Mouse (Mus musculus): ENCODE results near the gene Pspc1.
"Not testable (repeated sequence)": the region's sequence is repeated elsewhere in the genome, so short reads cannot be mapped to it uniquely, and the experiment has no call there.

The Pspc1 gene

GRCm38 (mm10) chr14:56778200-56778932 lies at the start of gene Pspc1:
TSS of gene Pspc1 (minus strand) at chr14:56778316.
- peak; percentile 94 for DNase-seq (ENCODE audit: low spot score)

GRCm38 (mm10) chr14:56824562-56824961 lies 46.4 kb upstream of the Pspc1 start:
- no peak for DNase-seq (ENCODE audit: low spot score)

GRCm38 (mm10) chr14:56817616-56818015 lies 39.5 kb upstream of the Pspc1 start:
- no peak for DNase-seq (ENCODE audit: low spot score)

GRCm38 (mm10) chr14:56817131-56817530 lies 39.0 kb upstream of the Pspc1 start:
- DNase-seq (ENCODE audit: low spot score), result no peak

GRCm38 (mm10) chr14:56816541-56816940 lies 38.4 kb upstream of the Pspc1 start:
- DNase-seq (ENCODE audit: low spot score), result no peak

- DNase-seq (ENCODE audit: low spot score), result peak; percentile 72
These were observed 34.5 kb upstream of the Pspc1 start for GRCm38 (mm10) chr14:56812520-56813036.

- DNase-seq (ENCODE audit: low spot score), result peak; percentile 78
These were observed 33.7 kb upstream of the Pspc1 start, which contains the start of gene Zmym5 for GRCm38 (mm10) chr14:56811701-56812339. TSS of gene Zmym5 (minus strand) at chr14:56811716.

- peak; percentile 42 for DNase-seq (ENCODE audit: low spot score)
These were observed 32.9 kb upstream of the Pspc1 start for GRCm38 (mm10) chr14:56810781-56811690.

- no peak for DNase-seq (ENCODE audit: low spot score)
These were observed 15.1 kb upstream of the Pspc1 start for GRCm38 (mm10) chr14:56793243-56793642.

GRCm38 (mm10) chr14:56784575-56784974 lies 6.5 kb upstream of the Pspc1 start:
- no peak for DNase-seq (ENCODE audit: low spot score)

- DNase-seq (ENCODE audit: low spot score), result no peak
These were observed 801 bp upstream of the Pspc1 start for GRCm38 (mm10) chr14:56778933-56779300.

- peak; percentile 41 for DNase-seq (ENCODE audit: low spot score)
These were observed 568 bp downstream of the Pspc1 start for GRCm38 (mm10) chr14:56777360-56778136.

- DNase-seq (ENCODE audit: low spot score), result no peak
These were observed 1.4 kb downstream of the Pspc1 start for GRCm38 (mm10) chr14:56776571-56777238.

- DNase-seq (ENCODE audit: low spot score), result no peak
These were observed 2.7 kb downstream of the Pspc1 start for GRCm38 (mm10) chr14:56775416-56775815.

- not testable (repeated sequence) for DNase-seq (ENCODE audit: low spot score)
These were observed 11.7 kb downstream of the Pspc1 start for GRCm38 (mm10) chr14:56766438-56766837.

GRCm38 (mm10) chr14:56765117-56765516 lies 13.0 kb downstream of the Pspc1 start:
- DNase-seq (ENCODE audit: low spot score), result not testable (repeated sequence)

- no peak for DNase-seq (ENCODE audit: low spot score)
These were observed 26.8 kb downstream of the Pspc1 start for GRCm38 (mm10) chr14:56751282-56751681.

- no peak for DNase-seq (ENCODE audit: low spot score)
These were observed 37.9 kb downstream of the Pspc1 start for GRCm38 (mm10) chr14:56740175-56740574.

GRCm38 (mm10) chr14:56726493-56726892 lies 51.6 kb downstream of the Pspc1 start:
- DNase-seq (ENCODE audit: low spot score), result no peak

GRCm38 (mm10) chr14:56705687-56706086 lies 72.4 kb downstream of the Pspc1 start:
- no peak for DNase-seq (ENCODE audit: low spot score)

GRCm38 (mm10) chr14:56702644-56703043 lies 75.5 kb downstream of the Pspc1 start:
- no peak for DNase-seq (ENCODE audit: low spot score)
